Mouse (Mus musculus) myocyte (in vitro differentiated cells): Measurements from ENCODE around the gene Hsf2.

ENCODE experiments used
- E2F4 ChIP-seq: IDR thresholded peaks from one replicate; pipeline ENCODE4 v1.6.1; 2011; ENCODE audit warnings: mild to moderate bottlenecking, control low read depth, moderate library complexity; ENCODE audit not compliant: insufficient read depth
- MAX ChIP-seq: IDR thresholded peaks from one replicate; pipeline ENCODE4 v1.6.1; 2011; ENCODE audit warnings: low read depth, mild to moderate bottlenecking, control low read depth
- POLR2A ChIP-seq: IDR thresholded peaks from one replicate; pipeline ENCODE4 v1.6.1; 2011; ENCODE audit warnings: low read depth, mild to moderate bottlenecking, control low read depth, moderate library complexity; ENCODE audit not compliant: insufficient read length
- POLR2AphosphoS2 ChIP-seq: IDR thresholded peaks from one replicate; pipeline ENCODE4 v1.6.1; 2011; ENCODE audit warnings: low read depth, control low read depth; ENCODE audit not compliant: insufficient read length
- USF1 ChIP-seq: IDR thresholded peaks from one replicate; pipeline ENCODE4 v1.6.1; 2011; ENCODE audit warnings: low read depth, mild to moderate bottlenecking, control low read depth, moderate library complexity

DNA sequence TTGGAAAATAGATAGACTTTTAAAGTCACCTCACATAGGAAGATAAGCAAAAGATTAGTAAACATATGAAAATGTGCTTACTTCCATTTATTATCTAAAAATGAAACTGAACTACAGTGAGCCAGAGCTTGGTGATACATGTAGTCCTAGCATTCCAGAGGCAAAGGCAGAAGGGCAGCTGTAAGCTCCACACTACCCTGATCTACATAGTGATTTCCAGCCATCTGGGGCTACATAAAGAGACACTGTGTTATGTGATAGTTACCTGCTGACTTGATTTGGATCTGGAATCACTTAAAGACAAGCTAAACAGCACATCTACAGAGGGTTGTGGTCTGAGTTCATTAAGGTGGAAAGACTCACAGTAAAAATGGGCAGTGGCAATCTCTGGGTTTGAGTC lies 45.1 kb upstream of the Hsf2 start:
- TF ChIP-seq POLR2A = no peak
- no peak for TF ChIP-seq MAX
- TF ChIP-seq E2F4 = no peak
- no peak for TF ChIP-seq USF1
- no peak for TF ChIP-seq POLR2AphosphoS2
